Mouse (Mus musculus) ES-E14 (cell line): Measurements from ENCODE around the gene Rabgap1l. TPM values are rescaled to one million over a fixed set of nuclear protein-coding genes. Genes with fewer than 3 reads are reported as not detected.
"Not testable (repeated sequence)": the region's sequence is repeated elsewhere in the genome, so short reads cannot be mapped to it uniquely, and the experiment has no call there.

Experiments
- DNase-seq: peaks from one replicate; pipeline ENCODE4 v3.0.0-alpha.2; 2013; ENCODE audit warnings: low read depth, low spot score
- H3K27ac ChIP-seq: 2 replicates; pipeline ENCODE4 v1.5.1; 2012; ENCODE audit warnings: low read depth, mild to moderate bottlenecking, low read length, moderate library complexity, mixed read lengths; ENCODE audit not compliant: poor library complexity, insufficient read depth, severe bottlenecking
- H3K36me3 ChIP-seq: 2 replicates; pipeline ENCODE4 v1.6.1; 2012; ENCODE audit warnings: mild to moderate bottlenecking, low read length, moderate library complexity, mixed read lengths; ENCODE audit not compliant: control insufficient read depth, poor library complexity, insufficient read depth, severe bottlenecking
- H3K4me1 ChIP-seq, 2 experiments: fragments of 150-350 bp in 1 of 2; sonication (generic) in 1 of 2; 2 replicates each; pipeline ENCODE4 v1.6.1; 2012; ENCODE audit warnings: low read length in 2 of 2, mild to moderate bottlenecking in 1 of 2, mixed read lengths in 1 of 2; ENCODE audit not compliant: control insufficient read depth in 2 of 2, insufficient read depth in 2 of 2, poor library complexity in 1 of 2
- H3K4me3 ChIP-seq, 2 experiments: fragments of 150-350 bp in 1 of 2; sonication (generic) in 1 of 2; 2 replicates each; pipeline ENCODE4 v1.5.1; 2012; ENCODE audit warnings: low read length in 2 of 2, low read depth in 1 of 2, mild to moderate bottlenecking in 1 of 2, mixed read lengths in 1 of 2; ENCODE audit not compliant: insufficient read depth in 1 of 2, poor library complexity in 1 of 2, severe bottlenecking in 1 of 2
- H3K9ac ChIP-seq: 2 replicates; pipeline ENCODE4 v1.6.1; 2012; ENCODE audit warnings: low read depth, mild to moderate bottlenecking, low read length, mixed read lengths; ENCODE audit not compliant: poor library complexity, insufficient read depth, severe bottlenecking
- H3K9me3 ChIP-seq: fragments of 150-350 bp; sonication (generic); 2 replicates; pipeline ENCODE4 v1.6.1; 2012; ENCODE audit warnings: low read depth, mild to moderate bottlenecking, low read length; ENCODE audit not compliant: control insufficient read depth, insufficient read depth
- CHD2 ChIP-seq: IDR thresholded peaks from 2 replicates; pipeline ENCODE4 v1.6.1; 2014; ENCODE audit warnings: mild to moderate bottlenecking, low read depth, low read length, inconsistent platforms
- HCFC1 ChIP-seq: IDR thresholded peaks from 2 replicates; pipeline ENCODE4 v1.6.1; 2012; ENCODE audit warnings: low read length, inconsistent platforms, borderline replicate concordance; ENCODE audit not compliant: insufficient read depth
- MAFK ChIP-seq: IDR thresholded peaks from 2 replicates; pipeline ENCODE4 v1.6.1; 2014; ENCODE audit warnings: mild to moderate bottlenecking, low read depth, low read length, inconsistent platforms; ENCODE audit not compliant: insufficient read depth
- ZC3H11A ChIP-seq: IDR thresholded peaks from 2 replicates; pipeline ENCODE4 v1.6.1; 2012; ENCODE audit warnings: low read depth, mild to moderate bottlenecking, inconsistent platforms, low read length, borderline replicate concordance
- ZNF384 ChIP-seq: IDR thresholded peaks from 2 replicates; pipeline ENCODE4 v1.6.1; 2012; ENCODE audit warnings: low read depth, low read length, inconsistent platforms
- in situ Hi-C, 2 experiments: fragments of 600-800 bp; cut with MboI; formaldehyde crosslinking; loops; one replicate each; pipeline ENCODE4 v1.15.1; 2025; ENCODE audit warnings: low sequenced_read_pairs in 2 of 2, inconsistent platforms in 1 of 2; ENCODE audit not compliant: unreplicated experiment in 2 of 2
- total RNA-seq: library from RNA; depleted of rRNA; stranded (reverse); fragments of 300-350 nt; gene quantifications from 2 replicates; pipeline ENCODE4 v1.2.3, GENCODE M21; 2012

The Rabgap1l gene
- total RNA-seq, 1 experiment: 10.3 TPM

GRCm38 (mm10) chr1:160410822-160411221, 382.2 kb downstream of the Rabgap1l start:
- H3K36me3 ChIP-seq: no peaks in the 10 kb centered on the region
- H3K4me1 ChIP-seq: no peaks in the 10 kb centered on the region
- no peaks in the 10 kb centered on the region for H3K9me3 ChIP-seq
- TF ChIP-seq HCFC1 (no peak), ZNF384 (no peak), CHD2 (no peak), ZC3H11A (no peak)
- H3K27ac ChIP-seq: no peak overlapping the region
- no peak overlapping the region for H3K4me3 ChIP-seq
- no peak overlapping the region for H3K9ac ChIP-seq
- in situ Hi-C loops: loop anchor here in 1 of 2 experiments (25.0 kb wide), 1 partner anchor 301 kb away; no protein-coding TSS in a partner anchor
- DNase-seq: no peak

- H3K9ac ChIP-seq, H3K27ac ChIP-seq, H3K36me3 ChIP-seq, H3K9me3 ChIP-seq, H3K4me3 ChIP-seq, DNase-seq, H3K4me1 ChIP-seq: not testable (repeated sequence)
- in situ Hi-C loops: loop anchor here (10.0 to 25.0 kb wide), 2 partner anchors 303 to 315 kb away; no protein-coding TSS in a partner anchor
Measured at GRCm38 (mm10) chr1:160409689-160410088, 383.3 kb downstream of the Rabgap1l start.

- no peak for TF ChIP-seq ZC3H11A
- in situ Hi-C loops: loop anchor here (10.0 to 25.0 kb wide), 2 partner anchors 303 to 316 kb away; no protein-coding TSS in a partner anchor
- Histone ChIP-seq H3K9me3 (no peaks in the 10 kb centered on the region), H3K9ac (no peak overlapping the region), H3K36me3 (no peaks in the 10 kb centered on the region), H3K27ac (no peak overlapping the region), H3K4me1 (no peaks in the 10 kb centered on the region), H3K4me3 (no peak overlapping the region)
- DNase-seq: no peak
Measured at GRCm38 (mm10) chr1:160409123-160409522, 383.9 kb downstream of the Rabgap1l start.

GRCm38 (mm10) chr1:160408302-160408897, 384.6 kb downstream of the Rabgap1l start:
- in situ Hi-C loops: loop anchor here (10.0 to 25.0 kb wide), 2 partner anchors 304 to 316 kb away; no protein-coding TSS in a partner anchor
- Histone ChIP-seq H3K4me3 (no peak overlapping the region), H3K9ac (no peak overlapping the region), H3K27ac (no peak overlapping the region), H3K36me3 (no peaks in the 10 kb centered on the region), H3K9me3 (no peaks in the 10 kb centered on the region), H3K4me1 (no peaks in the 10 kb centered on the region)
- TF ChIP-seq ZC3H11A (no peak), CHD2 (no peak), HCFC1 (no peak), ZNF384 (no peak), MAFK (no peak)
- no peak for DNase-seq

GRCm38 (mm10) chr1:160399428-160399827, 393.6 kb downstream of the Rabgap1l start:
- Histone ChIP-seq H3K36me3 (no peaks in the 10 kb centered on the region), H3K4me1 (no peaks in the 10 kb centered on the region; a peak in 1 of 4 replicates), H3K4me3 (no peak overlapping the region), H3K9me3 (no peaks in the 10 kb centered on the region), H3K9ac (no peak overlapping the region), H3K27ac (no peak overlapping the region)
- in situ Hi-C loops: no loop called here
- peak; percentile 27; the same call in 1 of the 2 replicates for TF ChIP-seq ZC3H11A
- no peak for TF ChIP-seq HCFC1
- TF ChIP-seq ZNF384: peak; percentile 77
- DNase-seq: peak; percentile 40
